Comparison of ENCODE assay signal across 8 mouse cellular contexts in genomic region chr12:79906738-79907365, GRCm38 (mm10).
DNase-seq lines count a peak whose midpoint lies in the region; ATAC-seq lines count a peak whose summit lies in the region.

No protein-coding gene starts in this region.

- ATAC-seq in neural tube, embryonic 13.5 days (ENCODE audit: low read depth): no peak
- no peak for ATAC-seq in stomach, embryonic 15.5 days (ENCODE audit: insufficient read depth, low FRiP score, low read depth)

- H3K36me3 ChIP-seq in neural tube, embryonic 13.5 days: no peaks in the 10 kb centered on the region
- H3K36me3 ChIP-seq in stomach, embryonic 15.5 days: no peaks in the 10 kb centered on the region

- H3K27me3 ChIP-seq in neural tube, embryonic 13.5 days: no peaks in the 10 kb centered on the region
- no peaks in the 10 kb centered on the region for H3K27me3 ChIP-seq in stomach, embryonic 15.5 days (replicated peaks)

- H3K4me3 ChIP-seq in neural tube, embryonic 13.5 days: no peak overlapping the region
- H3K4me3 ChIP-seq in stomach, embryonic 15.5 days (replicated peaks): no peak overlapping the region

- H3K9ac ChIP-seq in neural tube, embryonic 13.5 days: no peak overlapping the region
- no peak overlapping the region for H3K9ac ChIP-seq in stomach, embryonic 15.5 days

- 81% methylated on average over 10 of the region's 10 CpGs for WGBS in neural tube, embryonic 13.5 days
- WGBS in stomach, embryonic 15.5 days: 66% methylated on average over 10 of the region's 10 CpGs

- H3K9me3 ChIP-seq in neural tube, embryonic 13.5 days: no peaks in the 10 kb centered on the region
- no peaks in the 10 kb centered on the region for H3K9me3 ChIP-seq in stomach, embryonic 15.5 days

- H3K27ac ChIP-seq in neural tube, embryonic 13.5 days (replicated peaks): peak overlapping the region; percentile 82
- peak overlapping the region; percentile 92 for H3K27ac ChIP-seq in stomach, embryonic 15.5 days

- DNase-seq in adrenal gland, adult (ENCODE audit: inconsistent age in 2 of 2, low spot score in 1 of 2): peak; percentile 71 to 89
- no peak for DNase-seq in adrenal gland, postnatal 4 days (ENCODE audit: low spot score in 2 of 2)
- DNase-seq in neural tube, embryonic 10.5 days (ENCODE audit: extremely low spot score, low spot score): no peak
- DNase-seq in kidney, postnatal 14 days: peak; percentile 51
- DNase-seq in ovary, postnatal 36 days (ENCODE audit: low spot score): no peak
- no peak for DNase-seq in urinary bladder, postnatal 14 days (ENCODE audit: low spot score)

- H3K4me1 ChIP-seq in neural tube, embryonic 13.5 days (replicated peaks): peaks cover 31% of the 10 kb centered on the region
- peaks cover 30% of the 10 kb centered on the region for H3K4me1 ChIP-seq in stomach, embryonic 15.5 days

- no peak overlapping the region for H3K4me2 ChIP-seq in neural tube, embryonic 13.5 days
- no peak overlapping the region for H3K4me2 ChIP-seq in stomach, embryonic 15.5 days

Comparison
In these comparisons a context has a peak if more than half of its experiments do, and no peak if none do; other contexts are left out.
1. DNase-seq: peak in adrenal gland, adult (2 of 2) and kidney, postnatal 14 days (single experiment); none in adrenal gland, postnatal 4 days (0 of 2), neural tube, embryonic 10.5 days (single experiment), ovary, postnatal 36 days (single experiment) and urinary bladder, postnatal 14 days (single experiment).